Mouse (Mus musculus): ENCODE results near the gene Coa4. TPM values are rescaled to one million over a fixed set of nuclear protein-coding genes. Genes with fewer than 3 reads are reported as not detected.

The Coa4 gene
- polyA plus RNA-seq, 1 experiment: not detected

GRCm38 (mm10) chr7:100502374-100502922 lies 34.4 kb upstream of the Coa4 start:
- H3K27ac ChIP-seq (ENCODE audit: insufficient read depth, low read depth, low read length): no peak overlapping the region
- TF ChIP-seq POLR2A (IDR thresholded peaks at IDR 0.05; ENCODE audit: insufficient read depth, low read depth, low read length): no peak
- TF ChIP-seq CTCF (IDR thresholded peaks at IDR 0.05; ENCODE audit: insufficient read depth, low read depth, low read length): no peak
- H3K4me1 ChIP-seq (ENCODE audit: control insufficient read depth, insufficient read depth, low read length): no peaks in the 10 kb centered on the region; the same call in 1 of the 2 replicates
- H3K4me3 ChIP-seq (ENCODE audit: insufficient read depth, low read depth, low read length): no peak overlapping the region
- WGBS: 88% methylated on average over 7 of the region's 7 CpGs

- TF ChIP-seq CTCF (IDR thresholded peaks at IDR 0.05; ENCODE audit: insufficient read depth, low read depth, low read length): no peak
- TF ChIP-seq POLR2A (IDR thresholded peaks at IDR 0.05; ENCODE audit: insufficient read depth, low read depth, low read length): no peak
- Histone ChIP-seq H3K27ac (ENCODE audit: insufficient read depth, low read depth, low read length) (no peak overlapping the region), H3K4me3 (ENCODE audit: insufficient read depth, low read depth, low read length) (no peak overlapping the region), H3K4me1 (ENCODE audit: control insufficient read depth, insufficient read depth, low read length) (no peaks in the 10 kb centered on the region; the same call in 1 of the 2 replicates)
- 91% methylated on average over 5 of the region's 5 CpGs for WGBS
Measured at GRCm38 (mm10) chr7:100503076-100503475, 33.8 kb upstream of the Coa4 start.

- Histone ChIP-seq H3K4me3 (ENCODE audit: insufficient read depth, low read depth, low read length) (no peak overlapping the region), H3K4me1 (ENCODE audit: control insufficient read depth, insufficient read depth, low read length) (no peaks in the 10 kb centered on the region; the same call in 1 of the 2 replicates), H3K27ac (ENCODE audit: insufficient read depth, low read depth, low read length) (no peak overlapping the region)
- WGBS: 87% methylated on average over 13 of the region's 13 CpGs
- TF ChIP-seq CTCF (IDR thresholded peaks at IDR 0.05; ENCODE audit: insufficient read depth, low read depth, low read length): no peak
- no peak for TF ChIP-seq POLR2A (IDR thresholded peaks at IDR 0.05; ENCODE audit: insufficient read depth, low read depth, low read length)
Measured at GRCm38 (mm10) chr7:100504740-100505487, 32.0 kb upstream of the Coa4 start.

GRCm38 (mm10) chr7:100506494-100506893 lies 30.4 kb upstream of the Coa4 start:
- no peak for TF ChIP-seq CTCF (IDR thresholded peaks at IDR 0.05; ENCODE audit: insufficient read depth, low read depth, low read length)
- TF ChIP-seq POLR2A (IDR thresholded peaks at IDR 0.05; ENCODE audit: insufficient read depth, low read depth, low read length): no peak
- WGBS: 77% methylated on average over 4 of the region's 4 CpGs
- Histone ChIP-seq H3K27ac (ENCODE audit: insufficient read depth, low read depth, low read length) (no peak overlapping the region), H3K4me1 (ENCODE audit: control insufficient read depth, insufficient read depth, low read length) (no peaks in the 10 kb centered on the region; the same call in 1 of the 2 replicates), H3K4me3 (ENCODE audit: insufficient read depth, low read depth, low read length) (no peak overlapping the region)

GRCm38 (mm10) chr7:100508670-100509069 lies 28.2 kb upstream of the Coa4 start:
- H3K4me3 ChIP-seq (ENCODE audit: insufficient read depth, low read depth, low read length): no peak overlapping the region
- TF ChIP-seq POLR2A (IDR thresholded peaks at IDR 0.05; ENCODE audit: insufficient read depth, low read depth, low read length) (no peak), CTCF (IDR thresholded peaks at IDR 0.05; ENCODE audit: insufficient read depth, low read depth, low read length) (no peak)
- H3K4me1 ChIP-seq (ENCODE audit: control insufficient read depth, insufficient read depth, low read length): no peaks in the 10 kb centered on the region
- H3K27ac ChIP-seq (ENCODE audit: insufficient read depth, low read depth, low read length): no peak overlapping the region
- 90% methylated on average over 3 of the region's 3 CpGs for WGBS

- no peaks in the 10 kb centered on the region for H3K4me1 ChIP-seq (ENCODE audit: control insufficient read depth, insufficient read depth, low read length)
- no peak for TF ChIP-seq CTCF (IDR thresholded peaks at IDR 0.05; ENCODE audit: insufficient read depth, low read depth, low read length)
- TF ChIP-seq POLR2A (IDR thresholded peaks at IDR 0.05; ENCODE audit: insufficient read depth, low read depth, low read length): no peak
- 88% methylated on average over 8 of the region's 8 CpGs for WGBS
- H3K27ac ChIP-seq (ENCODE audit: insufficient read depth, low read depth, low read length): no peak overlapping the region
- no peak overlapping the region for H3K4me3 ChIP-seq (ENCODE audit: insufficient read depth, low read depth, low read length)
Measured at GRCm38 (mm10) chr7:100511602-100512001, 25.3 kb upstream of the Coa4 start.

- TF ChIP-seq CTCF (IDR thresholded peaks at IDR 0.05; ENCODE audit: insufficient read depth, low read depth, low read length) (no peak), POLR2A (IDR thresholded peaks at IDR 0.05; ENCODE audit: insufficient read depth, low read depth, low read length) (no peak)
- 38% methylated on average over 11 of the region's 11 CpGs for WGBS
- no peak within 1 kb of the TSS for H3K4me3 ChIP-seq (ENCODE audit: insufficient read depth, low read depth, low read length)
Measured at GRCm38 (mm10) chr7:100514573-100514972, 22.3 kb upstream of the Coa4 start, which contains the start of gene Dnajb13. TSS of gene Dnajb13 (minus strand) at chr7:100514960.

GRCm38 (mm10) chr7:100520204-100520603 lies 16.7 kb upstream of the Coa4 start:
- Histone ChIP-seq H3K4me1 (ENCODE audit: control insufficient read depth, insufficient read depth, low read length) (no peaks in the 10 kb centered on the region), H3K4me3 (ENCODE audit: insufficient read depth, low read depth, low read length) (no peak overlapping the region), H3K27ac (ENCODE audit: insufficient read depth, low read depth, low read length) (no peak overlapping the region)
- TF ChIP-seq CTCF (IDR thresholded peaks at IDR 0.05; ENCODE audit: insufficient read depth, low read depth, low read length) (no peak), POLR2A (IDR thresholded peaks at IDR 0.05; ENCODE audit: insufficient read depth, low read depth, low read length) (no peak)
- 71% methylated on average over 7 of the region's 7 CpGs for WGBS

More at GRCm38 (mm10) chr7:100514573-100514972, 22.3 kb upstream of the Coa4 start, which contains the start of gene Dnajb13:
- no peak within 1 kb of the TSS for H3K27ac ChIP-seq (ENCODE audit: insufficient read depth, low read depth, low read length)
- no peaks in the 10 kb centered on the region for H3K4me1 ChIP-seq (ENCODE audit: control insufficient read depth, insufficient read depth, low read length)

- peak; percentile 88 for TF ChIP-seq CTCF (IDR thresholded peaks at IDR 0.05; ENCODE audit: insufficient read depth, low read depth, low read length)
- TF ChIP-seq POLR2A (IDR thresholded peaks at IDR 0.05; ENCODE audit: insufficient read depth, low read depth, low read length): no peak
- no peak overlapping the region for H3K27ac ChIP-seq (ENCODE audit: insufficient read depth, low read depth, low read length)
- H3K4me3 ChIP-seq (ENCODE audit: insufficient read depth, low read depth, low read length): no peak overlapping the region
- WGBS: 20% methylated on average over 10 of the region's 10 CpGs
- H3K4me1 ChIP-seq (ENCODE audit: control insufficient read depth, insufficient read depth, low read length): no peaks in the 10 kb centered on the region
Measured at GRCm38 (mm10) chr7:100520663-100521285, 16.1 kb upstream of the Coa4 start.
